Mouse (Mus musculus) liver, postnatal 0 days (tissue): Measurements from ENCODE around the gene Cnbd2. TPM values are rescaled to one million over a fixed set of nuclear protein-coding genes. Genes with fewer than 3 reads are reported as not detected.
"Not testable (repeated sequence)": the region's sequence is repeated elsewhere in the genome, so short reads cannot be mapped to it uniquely, and the experiment has no call there.

Experiments used
- ATAC-seq: fragments of 200-750 bp; cut with Nextera tagmentation; 2 replicates; pipeline ENCODE4 v1.8.0; 2017; ENCODE audit warnings: mild to moderate bottlenecking, moderate library complexity
- DNase-seq: peaks from one replicate; pipeline ENCODE4 v3.0.0-alpha.2; 2016
- H3K27ac ChIP-seq: fragments of 300-500 bp; sonication (generic); 2 replicates; pipeline ENCODE4 v1.5.1; 2014; ENCODE audit warnings: antibody characterized with exemption, moderate library complexity, mild to moderate bottlenecking, low read depth
- H3K27me3 ChIP-seq: fragments of 300-500 bp; sonication (generic); 2 replicates; pipeline ENCODE4 v1.6.1; 2014; ENCODE audit warnings: low read length, control low read depth, mixed read lengths; ENCODE audit not compliant: insufficient read depth
- H3K36me3 ChIP-seq: fragments of 300-500 bp; sonication (generic); replicated peaks from 2 replicates; pipeline ENCODE4 v1.6.1; 2014; ENCODE audit warnings: mild to moderate bottlenecking, control low read depth, low read length, moderate library complexity, mixed read lengths; ENCODE audit not compliant: insufficient read depth
- H3K4me1 ChIP-seq: fragments of 300-500 bp; sonication (generic); 2 replicates; pipeline ENCODE4 v1.6.1; 2014; ENCODE audit warnings: antibody characterized with exemption, mild to moderate bottlenecking, control low read depth; ENCODE audit not compliant: insufficient read depth
- H3K4me2 ChIP-seq: fragments of 300-500 bp; sonication (generic); 2 replicates; pipeline ENCODE4 v1.6.1; 2014; ENCODE audit warnings: low read depth, mild to moderate bottlenecking, low read length, moderate library complexity, mixed read lengths
- H3K4me3 ChIP-seq: fragments of 300-500 bp; sonication (generic); 2 replicates; pipeline ENCODE4 v1.5.1; 2014; ENCODE audit warnings: low read depth, low read length
- H3K9ac ChIP-seq: fragments of 300-500 bp; sonication (generic); replicated peaks from 2 replicates; pipeline ENCODE4 v1.6.1; 2014; ENCODE audit warnings: mild to moderate bottlenecking, moderate library complexity
- H3K9me3 ChIP-seq: fragments of 300-500 bp; sonication (generic); 2 replicates; pipeline ENCODE4 v1.6.1; 2016; ENCODE audit warnings: mild to moderate bottlenecking, control low read depth, low read length, mixed read lengths
- CTCF ChIP-seq: sonication (generic); IDR thresholded peaks from 2 replicates; pipeline ENCODE4 v1.5.1; 2016; ENCODE audit warnings: antibody characterized with exemption, low read depth
- EP300 ChIP-seq: IDR thresholded peaks from 2 replicates; pipeline ENCODE4 v1.6.1; 2016; ENCODE audit warnings: antibody characterized with exemption, low read depth, mild to moderate bottlenecking
- WGBS: fragments of 180-500 bp; shearing (Covaris S2); extraction: QIAGEN DNeasy Blood & Tissue Kit; methylation state at CpG from one replicate; pipeline ENCODE4 v1.1.7; 2014; ENCODE audit not compliant: insufficient replicate concordance; 5-methylcytosine and 5-hydroxymethylcytosine counted together
- polyA plus RNA-seq: library from polyadenylated mRNA; unstranded; fragments of >200 nt; fragmentation: Nextera tagmentation; extraction: Ambion mirVana; gene quantifications from 2 replicates; pipeline ENCODE4 v1.2.1, GENCODE M21; 2015

The Cnbd2 gene
- polyA plus RNA-seq, 1 experiment from 2014 or later = 4.0 TPM

DNA sequence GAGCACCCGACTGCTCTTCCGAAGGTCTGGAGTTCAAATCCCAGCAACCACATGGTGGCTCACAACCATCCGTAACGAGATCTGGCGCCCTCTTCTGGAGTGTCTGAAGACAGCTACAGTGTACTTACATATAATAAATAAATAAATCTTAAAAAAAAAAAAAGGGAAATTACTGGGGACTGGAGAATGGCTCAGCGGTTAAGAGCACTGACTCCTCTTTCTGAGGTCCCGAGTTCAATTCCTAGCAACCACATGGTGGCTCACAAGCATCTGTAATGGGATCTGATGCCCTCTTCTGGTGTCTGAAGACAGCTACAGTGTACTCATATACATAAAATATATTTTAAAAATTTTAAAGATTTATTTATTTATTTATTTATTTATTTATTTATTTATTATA lies 99.2 kb downstream of the Cnbd2 start:
- not testable (repeated sequence) for DNase-seq, H3K4me3 ChIP-seq, H3K36me3 ChIP-seq, H3K9ac ChIP-seq, ATAC-seq, H3K4me2 ChIP-seq, H3K4me1 ChIP-seq, H3K27ac ChIP-seq, H3K9me3 ChIP-seq, H3K27me3 ChIP-seq
- 77% methylated on average over 4 of the region's 7 CpGs for WGBS
- TF ChIP-seq CTCF = peak; percentile 6; the same call in 1 of the 2 replicates

DNA sequence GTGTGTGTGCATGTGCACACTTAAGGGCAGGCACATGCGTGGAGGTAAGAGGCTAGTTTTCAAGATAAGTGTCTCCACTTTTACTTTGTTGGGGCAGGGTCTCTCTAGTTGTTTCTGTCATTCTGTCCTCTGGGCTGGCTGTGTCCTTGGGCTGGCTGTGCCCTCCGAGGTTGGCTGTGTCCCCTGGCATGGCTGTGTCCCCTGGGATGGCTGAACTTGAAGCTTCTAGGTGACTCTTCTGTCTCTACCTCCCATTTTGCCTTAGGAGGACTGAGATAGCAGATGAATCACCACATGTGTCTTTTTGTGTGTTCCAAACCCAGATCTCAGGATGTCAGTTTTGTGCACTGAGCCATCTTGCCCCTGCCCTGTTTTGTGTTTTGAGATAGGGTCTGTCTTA lies 102.9 kb downstream of the Cnbd2 start:
- Histone ChIP-seq H3K27ac (no peak overlapping the region), H3K4me2 (no peak overlapping the region), H3K9ac (no peak overlapping the region), H3K36me3 (no peaks in the 10 kb centered on the region), H3K9me3 (no peaks in the 10 kb centered on the region), H3K4me1 (no peaks in the 10 kb centered on the region), H3K4me3 (no peak overlapping the region), H3K27me3 (peaks cover 9% of the 10 kb centered on the region)
- ATAC-seq (no peak), DNase-seq (no peak)
- 54% methylated on average over 2 of the region's 2 CpGs for WGBS
- TF ChIP-seq CTCF (no peak), EP300 (no peak)

DNA sequence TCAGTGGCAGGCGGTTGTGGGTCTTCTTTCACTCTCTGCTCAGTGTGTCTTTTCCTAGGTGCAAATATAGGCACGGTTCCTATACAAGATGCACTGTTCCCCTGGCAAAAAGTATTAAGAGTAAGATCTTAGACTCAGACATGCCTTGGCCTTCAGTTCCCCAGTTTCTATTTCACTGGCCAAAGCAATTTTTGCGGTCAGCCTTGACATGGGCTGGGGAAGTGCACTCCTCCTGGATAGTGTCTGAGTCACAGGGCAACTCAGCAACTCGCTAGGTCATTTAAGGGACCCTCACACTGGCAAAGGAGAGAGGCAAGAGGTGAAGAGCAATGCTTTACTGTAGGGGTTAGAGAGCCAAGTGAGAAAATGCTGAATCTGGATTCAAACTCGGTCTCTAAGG lies 103.6 kb downstream of the Cnbd2 start:
- H3K27ac ChIP-seq = no peak overlapping the region
- no peak overlapping the region for H3K9ac ChIP-seq
- no peak overlapping the region for H3K4me3 ChIP-seq
- H3K9me3 ChIP-seq = no peaks in the 10 kb centered on the region
- H3K4me1 ChIP-seq = peaks cover 5% of the 10 kb centered on the region; the same call in 1 of the 2 replicates
- no peaks in the 10 kb centered on the region for H3K36me3 ChIP-seq
- no peak overlapping the region for H3K4me2 ChIP-seq
- H3K27me3 ChIP-seq = peaks cover 16% of the 10 kb centered on the region
- WGBS = 60% methylated on average over 5 of the region's 5 CpGs
- no peak for DNase-seq
- TF ChIP-seq CTCF = no peak
- no peak for TF ChIP-seq EP300
- no peak for ATAC-seq

DNA sequence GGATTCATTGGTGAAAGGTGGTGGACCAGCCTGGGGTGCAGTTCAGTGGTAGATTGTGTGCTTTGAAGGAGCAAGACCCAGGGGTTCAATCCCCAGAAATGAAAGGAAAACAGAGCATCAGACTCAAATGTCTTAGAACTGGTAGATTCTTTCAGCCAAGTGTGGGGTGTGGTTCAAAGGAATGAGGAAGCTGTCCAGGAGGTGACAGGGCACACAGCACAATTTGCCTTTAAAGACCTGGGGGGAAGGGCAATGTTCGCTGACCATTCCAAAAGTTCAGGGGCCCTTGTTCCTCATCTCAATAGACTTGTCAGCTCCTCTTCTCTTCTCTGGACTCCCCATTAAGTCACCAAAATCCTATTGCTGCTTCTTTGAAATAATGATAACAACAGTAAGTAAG lies 105.1 kb downstream of the Cnbd2 start:
- no peaks in the 10 kb centered on the region for H3K36me3 ChIP-seq
- H3K27ac ChIP-seq = no peak overlapping the region
- H3K27me3 ChIP-seq = peaks cover 31% of the 10 kb centered on the region
- TF ChIP-seq EP300 (no peak), CTCF (no peak)
- DNase-seq (no peak), ATAC-seq (no peak)
- H3K4me1 ChIP-seq = peaks cover 10% of the 10 kb centered on the region
- 21% methylated on average over 1 of the region's 1 CpGs for WGBS
- H3K4me2 ChIP-seq = no peak overlapping the region
- no peak overlapping the region for H3K4me3 ChIP-seq
- H3K9ac ChIP-seq = no peak overlapping the region
- no peaks in the 10 kb centered on the region for H3K9me3 ChIP-seq

DNA sequence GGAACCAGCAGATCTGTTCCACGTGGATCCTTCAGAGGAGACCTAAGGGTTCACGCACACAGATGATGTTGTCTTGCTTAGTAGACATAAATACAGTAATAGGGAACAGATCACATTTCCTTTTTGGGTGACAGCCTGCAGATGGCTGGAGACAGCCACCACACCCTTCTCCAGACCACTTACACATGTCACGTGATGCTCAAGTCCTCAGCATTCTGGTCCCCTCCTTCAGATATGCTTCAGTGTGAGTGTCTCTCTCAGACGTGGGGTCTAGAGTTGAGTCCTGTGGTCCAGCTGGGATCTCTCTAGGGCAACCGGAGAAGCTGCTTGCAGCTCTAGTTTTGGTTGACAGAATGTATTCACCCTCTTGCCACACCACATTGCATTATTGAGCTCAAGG lies 106.4 kb downstream of the Cnbd2 start:
- peaks cover 42% of the 10 kb centered on the region for H3K27me3 ChIP-seq

DNA sequence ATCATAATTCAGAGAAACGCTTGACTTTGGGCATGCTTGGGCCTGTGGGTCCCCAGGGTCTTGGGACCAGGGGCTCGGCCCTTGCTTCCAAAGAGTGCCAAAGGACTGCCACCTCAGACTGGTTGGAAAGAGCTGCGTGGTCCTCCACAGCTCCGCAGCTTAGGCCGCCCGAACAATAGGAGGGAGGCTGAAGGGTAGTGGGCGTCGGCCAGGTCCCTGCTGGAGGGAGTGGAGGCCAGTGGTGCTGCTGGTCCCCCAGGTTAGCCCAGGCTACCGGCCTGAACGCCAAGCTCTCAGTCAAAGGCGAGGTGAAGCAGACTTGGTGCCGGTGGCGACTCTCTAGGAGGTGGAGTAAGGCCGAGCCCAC lies 108.2 kb downstream of the Cnbd2 start:
- TF ChIP-seq CTCF = no peak
- TF ChIP-seq EP300 = no peak
- Histone ChIP-seq H3K36me3 (no peaks in the 10 kb centered on the region), H3K27ac (no peak overlapping the region), H3K4me3 (peak overlapping the region; percentile 57), H3K4me2 (peak overlapping the region; percentile 89), H3K4me1 (peaks cover 10% of the 10 kb centered on the region), H3K9ac (peak overlapping the region; percentile 62), H3K9me3 (no peaks in the 10 kb centered on the region), H3K27me3 (peaks cover 42% of the 10 kb centered on the region)
- ATAC-seq = peak; percentile 11; the same call in 1 of the 2 replicates
- DNase-seq = no peak
- WGBS = 26% methylated on average over 14 of the region's 14 CpGs

More for the DNA sequence above, 106.4 kb downstream of the Cnbd2 start:
- H3K27ac ChIP-seq = no peak overlapping the region
- DNase-seq (no peak), ATAC-seq (no peak)
- no peaks in the 10 kb centered on the region for H3K9me3 ChIP-seq
- no peak overlapping the region for H3K9ac ChIP-seq
- H3K4me1 ChIP-seq = peaks cover 10% of the 10 kb centered on the region
- 61% methylated on average over 5 of the region's 5 CpGs for WGBS
- H3K4me3 ChIP-seq = no peak overlapping the region
- no peak overlapping the region for H3K4me2 ChIP-seq
- TF ChIP-seq EP300 (no peak), CTCF (no peak)
- H3K36me3 ChIP-seq = no peaks in the 10 kb centered on the region

- Histone ChIP-seq H3K4me1 (peaks cover 10% of the 10 kb centered on the region), H3K27me3 (peaks cover 42% of the 10 kb centered on the region), H3K9ac (peak within 1 kb of the TSS; percentile 62), H3K4me3 (peak within 1 kb of the TSS; percentile 57), H3K9me3 (no peaks in the 10 kb centered on the region), H3K36me3 (no peaks in the 10 kb centered on the region), H3K4me2 (peak within 1 kb of the TSS; percentile 89), H3K27ac (no peak within 1 kb of the TSS)
- under 1% methylated on average over 60 of the region's 76 CpGs for WGBS
- ATAC-seq (peak; percentile 58; the same call in 1 of the 2 replicates), DNase-seq (peak; percentile 51)
- no peak for TF ChIP-seq EP300
- TF ChIP-seq CTCF = peak; percentile 14; the same call in 1 of the 2 replicates
These were observed 108.7 kb downstream of the Cnbd2 start, which contains the start of gene Epb41l1 for GRCm38 (mm10) chr2:156420694-156421380. TSS of gene Epb41l1 (plus strand) at chr2:156420909.
